8 mouse cellular contexts compared by ENCODE assay signal in genomic region chr4:151057347-151058321, GRCm38 (mm10). TPM values are rescaled to one million over a fixed set of nuclear protein-coding genes. Genes with fewer than 3 reads are reported as not detected.
DNase-seq lines count a peak whose midpoint lies in the region; ATAC-seq and TF ChIP-seq lines count a peak whose summit lies in the region.

Gene Vamp3 (minus strand): TSS chr4:151057963.

- H3K36me3 ChIP-seq in hindbrain, postnatal 0 days (ENCODE audit: insufficient read depth, low read length), result peaks cover 15% of the 10 kb centered on the region; the same call in 1 of the 2 replicates

- peak within 1 kb of the TSS; percentile 99 for H3K27ac ChIP-seq in gastrocnemius, adult 2 months
- peak within 1 kb of the TSS; percentile 93 for H3K27ac ChIP-seq in hindbrain, postnatal 0 days
- peak within 1 kb of the TSS; percentile 99 for H3K27ac ChIP-seq in left cerebral cortex, adult 2 months

- under 1% methylated on average over 113 of the region's 114 CpGs for WGBS in hindbrain, postnatal 0 days

- peak within 1 kb of the TSS; percentile 76 for H3K4me2 ChIP-seq in hindbrain, postnatal 0 days (ENCODE audit: low read depth, low read length)

- peaks cover 8% of the 10 kb centered on the region for H3K4me1 ChIP-seq in hindbrain, postnatal 0 days (ENCODE audit: insufficient read depth, low read length)

- TF ChIP-seq CTCF in gastrocnemius, adult 2 months (IDR thresholded peaks at IDR 0.05), result no peak
- no peak for TF ChIP-seq CTCF in hindbrain, postnatal 0 days (IDR thresholded peaks at IDR 0.05; ENCODE audit: low read depth)
- TF ChIP-seq CTCF in left cerebral cortex, adult 2 months (IDR thresholded peaks at IDR 0.05), result no peak

- no peaks in the 10 kb centered on the region for H3K27me3 ChIP-seq in hindbrain, postnatal 0 days (ENCODE audit: insufficient read depth, low read length)

- peak; percentile 97 for ATAC-seq in common myeloid progenitor, adult 5-6 weeks (replicated peaks; ENCODE audit: low read depth, poor library complexity, severe bottlenecking)
- ATAC-seq in hindbrain, postnatal 0 days, result peak; percentile 99
- peak; percentile 96 for ATAC-seq in megakaryocyte, adult 5-6 weeks (ENCODE audit: poor library complexity, severe bottlenecking)

- peak; percentile 100 for DNase-seq in ZHBTc4 (ENCODE audit: low read depth, low spot score)
- DNase-seq in gastrocnemius, adult 2 months, result peak; percentile 100
- DNase-seq in hindbrain, postnatal 0 days (ENCODE audit: low spot score), result peak; percentile 100
- DNase-seq in left cerebral cortex, adult 2 months (ENCODE audit: extremely low spot score in 1 of 2, low spot score in 2 of 2), result peak; percentile 99
- peak; percentile 99 for DNase-seq in right cerebral cortex, adult 2 months (ENCODE audit: low spot score in 2 of 2)
- DNase-seq in urinary bladder, postnatal 14 days (ENCODE audit: low spot score), result peak; percentile 100

- H3K9me3 ChIP-seq in hindbrain, postnatal 0 days (ENCODE audit: low read length), result no peaks in the 10 kb centered on the region

- H3K9ac ChIP-seq in hindbrain, postnatal 0 days (replicated peaks; ENCODE audit: low read length), result peak within 1 kb of the TSS; percentile 89

- peak within 1 kb of the TSS; percentile 95 for H3K4me3 ChIP-seq in gastrocnemius, adult 2 months
- H3K4me3 ChIP-seq in hindbrain, postnatal 0 days (ENCODE audit: low read length), result peak within 1 kb of the TSS; percentile 88
- peak within 1 kb of the TSS; percentile 90 for H3K4me3 ChIP-seq in left cerebral cortex, adult 2 months

- intact Hi-C loops in gastrocnemius, adult 2 months (cut with DNase I), result no loop called here
- intact Hi-C loops in left cerebral cortex, adult 2 months (cut with DNase I), result no loop called here

RNA-seq across cellular contexts. Expression of gene Vamp3, which starts in this region (rescaled TPM):
- total RNA-seq in common myeloid progenitor, adult 5-6 weeks (2017), result 66.4 and 80.9 TPM in 2 replicates
- 10 to 100 TPM; 53.8 to 56.3 TPM for total RNA-seq in gastrocnemius, adult 2 months (2021)
- 34.2 and 35.2 TPM in 2 replicates for total RNA-seq in hindbrain, postnatal 0 days (2014; rRNA removed)
- 56.3 and 57.0 TPM in 2 replicates for polyA plus RNA-seq in hindbrain, postnatal 0 days (2015; fragmentation: Nextera tagmentation; extraction: Ambion mirVana)
- 10 to 100 TPM; 29.6 to 32.5 TPM for total RNA-seq in left cerebral cortex, adult 2 months (2021)
- 134 and 150 TPM in 2 replicates for total RNA-seq in megakaryocyte, adult 5-6 weeks (2015)
- total RNA-seq in megakaryocyte, adult 5-6 weeks (2017), result 71.5 and 95.3 TPM in 2 replicates

Comparison
In these comparisons a context has a peak if more than half of its experiments do, and no peak if none do; other contexts are left out.
1. Peak in every context shown above with its lines: DNase-seq, ATAC-seq, H3K4me3 ChIP-seq and H3K27ac ChIP-seq.